25 mouse cellular contexts compared by ENCODE assay signal in genomic region chr15:90298566-90298965, GRCm38 (mm10).
"Had no signal": no experiment of that assay in that cellular context is flagged by ENCODE, and none has a peak within 500 bp of the region (broad histone marks: within the 10 kb centered on the region; RNA-seq: fewer than 3 reads in every experiment).

No protein-coding gene starts in this region.

- H3K4me1 ChIP-seq: heart, embryonic 13.5 days; heart, embryonic 15.5 days; hindbrain, embryonic 13.5 days; hindbrain, embryonic 15.5 days; limb, embryonic 13.5 days; limb, embryonic 15.5 days had no signal

- H3K9me3 ChIP-seq: heart, embryonic 13.5 days; heart, embryonic 15.5 days; hindbrain, embryonic 13.5 days; hindbrain, embryonic 15.5 days; kidney, embryonic 15.5 days; limb, embryonic 13.5 days; limb, embryonic 15.5 days had no signal

- H3K36me3 ChIP-seq: heart, embryonic 13.5 days; heart, embryonic 15.5 days; hindbrain, embryonic 13.5 days; hindbrain, embryonic 15.5 days; kidney, embryonic 15.5 days; limb, embryonic 13.5 days; limb, embryonic 15.5 days had no signal

- H3K4me2 ChIP-seq: heart, embryonic 11.5 days; heart, embryonic 13.5 days; heart, embryonic 15.5 days; hindbrain, embryonic 13.5 days; hindbrain, embryonic 15.5 days; kidney, embryonic 15.5 days; limb, embryonic 13.5 days; limb, embryonic 15.5 days had no signal

- ATAC-seq: hindbrain, postnatal 0 days; intestine, embryonic 16.5 days had no signal

- H3K27ac ChIP-seq: heart, adult 2 months; heart, embryonic 13.5 days; heart, embryonic 15.5 days; hindbrain, embryonic 13.5 days; hindbrain, embryonic 15.5 days; hindbrain, postnatal 0 days; kidney, embryonic 15.5 days; kidney, postnatal 0 days; limb, embryonic 13.5 days; limb, embryonic 15.5 days had no signal

- H3K4me3 ChIP-seq: heart, adult 2 months; heart, embryonic 13.5 days; heart, embryonic 15.5 days; hindbrain, embryonic 13.5 days; hindbrain, embryonic 15.5 days; kidney, embryonic 15.5 days; limb, embryonic 13.5 days; limb, embryonic 15.5 days had no signal

- DNase-seq: gastrocnemius, postnatal 14 days; gastrocnemius, postnatal 36 days; heart, adult 11 months; heart, adult 2 months; heart, postnatal 14 days; heart, postnatal 36 days; kidney, adult 11 months; kidney, adult 2 months; kidney, adult 9 months; kidney, postnatal 14 days; kidney, postnatal 36 days; layer of hippocampus, adult 9-11 months; layer of hippocampus, postnatal 36 days; left cerebral cortex, postnatal 4 days had no signal

- H3K27me3 ChIP-seq: heart, embryonic 13.5 days; heart, embryonic 15.5 days; hindbrain, embryonic 13.5 days; hindbrain, embryonic 15.5 days; kidney, embryonic 15.5 days; limb, embryonic 13.5 days; limb, embryonic 15.5 days had no signal

- H3K9ac ChIP-seq: heart, embryonic 13.5 days; heart, embryonic 15.5 days; hindbrain, embryonic 13.5 days; hindbrain, embryonic 15.5 days; kidney, embryonic 15.5 days; limb, embryonic 13.5 days; limb, embryonic 15.5 days had no signal
